Mouse (Mus musculus) right cerebral cortex, postnatal 4 days (tissue): ENCODE measurements around the gene Pla2g4d.
"Not testable (repeated sequence)": the region's sequence is repeated elsewhere in the genome, so short reads cannot be mapped to it uniquely, and the experiment has no call there.

Experiments
- DNase-seq: peaks from one replicate; pipeline ENCODE4 v3.0.0-alpha.2; 2022

Gene Pla2g4d

GRCm38 (mm10) chr2:120252644-120253043 is 36.4 kb downstream of the Pla2g4d start:
- no peak for DNase-seq

DNA sequence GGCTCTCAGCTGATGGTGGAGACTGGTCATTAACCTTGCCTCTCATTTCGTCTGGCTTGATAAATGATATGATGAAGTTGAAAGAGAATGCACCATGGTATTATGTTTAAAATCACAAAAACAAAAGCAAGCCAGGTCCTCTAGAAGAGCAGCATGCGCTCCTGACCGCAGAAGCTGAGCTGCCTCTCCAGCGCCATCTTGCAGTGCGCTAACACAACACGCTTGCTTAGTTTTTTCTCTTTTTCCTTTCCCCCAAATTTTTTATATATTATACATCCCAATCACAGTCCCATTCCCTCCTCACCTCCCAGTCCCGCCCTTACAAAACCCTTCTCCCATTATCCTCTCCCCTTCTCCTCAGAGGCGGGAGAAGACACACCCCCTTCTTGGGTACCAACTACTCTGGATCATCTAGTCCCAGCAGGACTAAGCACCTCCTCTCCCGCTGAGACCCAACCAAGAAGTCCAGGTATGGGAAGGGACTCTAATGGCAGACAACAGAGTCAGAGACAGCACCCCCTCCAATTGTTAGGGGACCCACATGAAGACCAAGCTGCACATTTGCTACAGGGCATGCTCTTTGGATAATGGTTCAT is 43.5 kb downstream of the Pla2g4d start:
- peak; percentile 45 for DNase-seq

- peak; percentile 75 for DNase-seq
These were observed 44.1 kb downstream of the Pla2g4d start, which contains the start of gene Pla2g4e for GRCm38 (mm10) chr2:120244679-120245420. Pla2g4e (minus strand) TSS chr2:120245335.

DNA sequence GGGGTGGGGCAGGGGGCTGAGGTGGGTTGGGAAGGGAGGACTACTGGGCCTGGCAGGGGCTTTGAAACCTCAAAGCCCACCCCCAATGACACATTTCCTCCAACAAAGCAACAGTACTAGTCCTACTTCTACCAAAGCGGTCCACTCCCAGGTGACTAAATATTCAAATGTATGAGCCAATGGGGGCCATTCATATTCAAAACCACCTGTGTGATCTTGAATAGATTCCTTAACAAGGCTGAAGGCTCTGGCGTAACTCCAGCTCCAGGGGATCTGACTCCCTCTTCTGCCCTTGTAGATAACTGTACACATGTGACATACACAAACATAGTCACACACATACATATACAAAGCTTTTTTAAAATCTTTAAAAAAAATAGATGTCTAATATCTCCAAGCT is 45.0 kb downstream of the Pla2g4d start:
- DNase-seq, result peak; percentile 18

GRCm38 (mm10) chr2:120242791-120243467 is 46.1 kb downstream of the Pla2g4d start:
- no peak for DNase-seq

DNA sequence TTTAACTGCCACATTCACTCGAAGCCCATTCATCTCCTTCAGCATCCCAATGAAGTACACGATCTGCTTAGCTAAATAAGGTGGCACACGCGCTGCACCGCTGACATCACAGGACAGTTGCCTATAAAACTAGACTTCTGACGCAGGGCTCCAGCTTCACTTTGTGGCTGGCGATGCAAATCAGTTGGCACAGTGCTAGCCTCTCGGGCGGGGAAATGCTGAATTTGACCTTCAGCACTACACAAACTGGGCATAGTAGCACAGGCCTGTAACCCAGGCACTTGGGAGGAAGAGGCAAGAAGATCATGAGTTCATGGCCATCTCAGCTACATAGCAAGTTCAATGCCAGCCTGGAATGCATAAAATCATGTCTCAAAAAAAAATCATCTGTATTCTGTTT is 50.3 kb downstream of the Pla2g4d start:
- not testable (repeated sequence) for DNase-seq

GRCm38 (mm10) chr2:120237784-120238183 is 51.2 kb downstream of the Pla2g4d start:
- no peak for DNase-seq

- no peak for DNase-seq
These were observed 52.9 kb downstream of the Pla2g4d start for GRCm38 (mm10) chr2:120235947-120236640.

- no peak for DNase-seq
These were observed 53.6 kb downstream of the Pla2g4d start for GRCm38 (mm10) chr2:120235381-120235780.

- DNase-seq, result no peak
These were observed 57.4 kb downstream of the Pla2g4d start for GRCm38 (mm10) chr2:120231642-120232041.
